Mouse (Mus musculus): Measurements from ENCODE around the gene Tbx6.

DNA sequence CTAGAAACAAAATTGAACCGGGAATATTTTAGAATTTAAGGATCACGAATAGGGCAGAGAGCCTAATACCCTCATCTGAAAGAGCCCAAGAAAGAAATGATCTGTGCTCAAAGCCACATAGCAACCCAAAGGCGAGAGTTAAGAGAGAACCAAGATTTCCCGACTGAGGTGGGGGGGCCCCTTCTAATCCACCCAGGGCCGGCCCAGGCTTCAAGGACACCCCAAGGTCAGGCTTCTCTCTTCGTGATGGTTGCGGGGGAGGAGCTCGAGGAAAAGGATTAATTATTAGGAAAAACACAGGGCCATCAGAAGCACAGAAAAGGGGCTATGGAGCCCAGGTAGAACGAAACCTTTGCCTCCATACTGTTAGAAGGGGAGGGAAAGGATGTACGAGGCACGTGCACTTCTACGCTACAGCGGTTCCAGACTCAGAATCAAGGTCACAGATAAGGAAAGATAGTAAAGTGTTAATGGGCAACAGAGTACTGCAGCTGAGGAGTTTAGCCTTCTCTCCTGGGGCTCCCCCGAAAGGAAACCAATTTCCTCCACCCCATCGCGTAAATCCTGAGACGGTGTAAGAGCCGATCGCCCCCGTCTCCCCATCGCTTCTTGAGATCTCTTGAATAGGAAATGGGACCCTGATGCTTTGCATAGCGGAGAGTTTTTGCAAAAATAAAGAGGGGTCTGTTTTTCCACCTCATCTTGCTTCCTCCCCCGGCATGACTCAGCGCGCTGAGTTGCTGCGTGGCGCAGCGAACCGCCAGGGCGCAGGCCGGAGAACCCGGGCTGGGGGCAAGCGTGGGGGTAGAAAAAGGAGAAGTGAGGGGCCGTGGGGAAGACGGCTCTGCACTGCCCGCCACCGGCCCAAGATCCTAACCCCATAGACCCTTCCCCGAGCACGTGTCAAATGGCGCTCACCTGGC is 17.1 kb downstream of the Tbx6 start:
- TF ChIP-seq ZMIZ1 (IDR thresholded peaks at IDR 0.05; ENCODE audit: low read depth, low read length): peak; percentile 61; the same call in 1 of the 2 replicates
- TF ChIP-seq MXI1 (IDR thresholded peaks at IDR 0.05; ENCODE audit: low read depth, low read length): peak; percentile 95
- 0 out of 4 replicates have a peak, but pooled peaks of 1 of the 2 experiments have one; percentile 2 for TF ChIP-seq EP300 (IDR thresholded peaks at IDR 0.05; ENCODE audit: low read depth in 1 of 2, low read length in 2 of 2)
- no peak for TF ChIP-seq ZC3H11A (IDR thresholded peaks at IDR 0.05; ENCODE audit: low read depth, low read length)
- TF ChIP-seq POLR2A (IDR thresholded peaks at IDR 0.05; ENCODE audit: control insufficient read depth in 1 of 2, insufficient read depth in 1 of 2, low read depth in 1 of 2, low read length in 2 of 2, poor library complexity in 1 of 2): peak in 1 of 2 experiments; percentile 6; a peak in 1 of 4 replicates
